Comparison of ENCODE assay signal across 9 mouse cellular contexts in the genomic region with DNA sequence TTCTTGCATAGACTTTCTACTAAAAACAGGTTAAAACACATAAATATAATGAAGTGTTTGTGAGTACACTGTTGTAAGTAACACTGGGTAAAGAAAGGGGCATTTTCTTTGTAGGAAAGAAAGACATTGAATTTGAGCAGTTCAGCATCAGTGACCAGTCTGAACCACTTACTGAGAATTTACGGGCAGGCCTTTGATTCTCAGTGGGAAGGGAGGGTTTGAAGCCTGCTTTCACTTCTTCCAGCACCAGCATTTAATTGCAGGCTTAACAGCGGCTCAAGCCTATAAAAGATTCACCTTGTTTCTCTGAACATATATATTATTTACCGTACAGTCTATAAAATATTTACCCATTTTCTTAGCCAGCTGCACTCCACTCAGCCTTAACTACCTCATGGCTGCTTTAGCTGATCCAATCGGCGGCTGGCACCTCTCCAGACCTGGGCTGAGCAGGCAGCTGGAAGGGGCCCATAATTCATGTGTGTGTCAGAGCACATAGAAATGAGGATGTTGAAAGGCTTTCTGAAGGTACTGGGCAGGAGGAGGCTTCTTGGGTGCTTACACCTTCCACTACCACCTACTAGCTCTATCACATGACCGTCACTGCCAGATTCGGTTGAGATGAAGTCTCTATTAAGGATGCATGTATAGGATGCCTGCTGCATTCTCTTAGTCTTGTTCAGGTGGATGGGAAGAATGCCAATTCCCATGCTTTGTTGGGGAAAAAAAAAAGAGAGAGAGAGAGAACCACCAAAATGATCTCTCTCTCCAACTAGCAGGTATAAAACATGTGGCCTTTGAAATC. TPM values are rescaled to one million over a fixed set of nuclear protein-coding genes. Genes with fewer than 3 reads are reported as not detected.
DNase-seq lines count a peak whose midpoint lies in the region; ATAC-seq lines count a peak whose summit lies in the region.
"Had no signal": no experiment of that assay in that cellular context is flagged by ENCODE, and none has a peak within 500 bp of the region (broad histone marks: within the 10 kb centered on the region; RNA-seq: fewer than 3 reads in every experiment).

No protein-coding gene starts in this region.

- no peak overlapping the region for H3K27ac ChIP-seq in hindbrain, embryonic 13.5 days
- H3K27ac ChIP-seq in hindbrain, embryonic 10.5 days: no peak overlapping the region
- no peak overlapping the region for H3K27ac ChIP-seq in intestine, embryonic 16.5 days (ENCODE audit: low read length)
- H3K27ac ChIP-seq in midbrain, embryonic 13.5 days: no peak overlapping the region

- peak; percentile 80 for ATAC-seq in hindbrain, embryonic 13.5 days (ENCODE audit: low FRiP score)
- peak; percentile 79 for ATAC-seq in intestine, embryonic 16.5 days
- ATAC-seq in midbrain, embryonic 13.5 days: peak; percentile 79

- H3K27me3 ChIP-seq in hindbrain, embryonic 13.5 days: no peaks in the 10 kb centered on the region
- H3K27me3 ChIP-seq in hindbrain, embryonic 10.5 days (ENCODE audit: insufficient read depth, poor library complexity, severe bottlenecking): no peaks in the 10 kb centered on the region
- H3K27me3 ChIP-seq in intestine, embryonic 16.5 days (replicated peaks; ENCODE audit: control insufficient read depth, insufficient read depth, low read length): no peaks in the 10 kb centered on the region
- H3K27me3 ChIP-seq in midbrain, embryonic 13.5 days: no peaks in the 10 kb centered on the region

- H3K4me3 ChIP-seq in hindbrain, embryonic 13.5 days: no peak overlapping the region
- H3K4me3 ChIP-seq in hindbrain, embryonic 10.5 days: no peak overlapping the region
- no peak overlapping the region for H3K4me3 ChIP-seq in intestine, embryonic 16.5 days (ENCODE audit: low read length)
- H3K4me3 ChIP-seq in midbrain, embryonic 13.5 days (replicated peaks): no peak overlapping the region

- WGBS in hindbrain, embryonic 13.5 days: 72% methylated on average over 7 of the region's 7 CpGs
- 88% methylated on average over 7 of the region's 7 CpGs for WGBS in hindbrain, embryonic 10.5 days
- WGBS in intestine, embryonic 16.5 days: 40% methylated on average over 7 of the region's 7 CpGs
- WGBS in midbrain, embryonic 13.5 days: 68% methylated on average over 7 of the region's 7 CpGs

- H3K9ac ChIP-seq in hindbrain, embryonic 13.5 days: no peak overlapping the region
- H3K9ac ChIP-seq in intestine, embryonic 16.5 days (ENCODE audit: low read depth, low read length): no peak overlapping the region
- no peak overlapping the region for H3K9ac ChIP-seq in midbrain, embryonic 13.5 days (replicated peaks)

- H3K36me3 ChIP-seq in hindbrain, embryonic 13.5 days: no peaks in the 10 kb centered on the region
- no peaks in the 10 kb centered on the region for H3K36me3 ChIP-seq in hindbrain, embryonic 10.5 days
- H3K36me3 ChIP-seq in intestine, embryonic 16.5 days (ENCODE audit: control insufficient read depth, insufficient read depth, low read length): no peaks in the 10 kb centered on the region
- no peaks in the 10 kb centered on the region for H3K36me3 ChIP-seq in midbrain, embryonic 13.5 days

- no peak for DNase-seq in hindbrain, embryonic 10.5 days (ENCODE audit: low spot score)
- peak; percentile 64 for DNase-seq in adrenal gland, postnatal 14 days
- DNase-seq in spleen, postnatal 4 days (ENCODE audit: low spot score in 2 of 2): no peak
- no peak for DNase-seq in thymus, postnatal 25 days
- no peak for DNase-seq in layer of hippocampus, adult 11-12 months (ENCODE audit: low spot score)
- DNase-seq: cerebellum, adult 8-10 months had no signal

- no peak overlapping the region for H3K4me2 ChIP-seq in hindbrain, embryonic 13.5 days
- no peak overlapping the region for H3K4me2 ChIP-seq in intestine, embryonic 16.5 days (ENCODE audit: low read depth, low read length)
- H3K4me2 ChIP-seq in midbrain, embryonic 13.5 days (replicated peaks): no peak overlapping the region

- peaks cover 6% of the 10 kb centered on the region; the same call in 1 of the 2 replicates for H3K4me1 ChIP-seq in hindbrain, embryonic 13.5 days (replicated peaks)
- H3K4me1 ChIP-seq in hindbrain, embryonic 10.5 days (replicated peaks): no peaks in the 10 kb centered on the region
- peaks cover 2% of the 10 kb centered on the region for H3K4me1 ChIP-seq in intestine, embryonic 16.5 days (ENCODE audit: control insufficient read depth, insufficient read depth, low read length)
- no peaks in the 10 kb centered on the region; the same call in 1 of the 2 replicates for H3K4me1 ChIP-seq in midbrain, embryonic 13.5 days (replicated peaks)

- no peaks in the 10 kb centered on the region for H3K9me3 ChIP-seq in hindbrain, embryonic 13.5 days
- no peaks in the 10 kb centered on the region for H3K9me3 ChIP-seq in hindbrain, embryonic 10.5 days
- no peaks in the 10 kb centered on the region for H3K9me3 ChIP-seq in intestine, embryonic 16.5 days (ENCODE audit: control insufficient read depth, low read length)
- H3K9me3 ChIP-seq in midbrain, embryonic 13.5 days: no peaks in the 10 kb centered on the region

RNA-seq across cellular contexts. Expression of a gene that starts 50.0 kb away (rescaled TPM):
- 9.1 TPM in 2 replicates for polyA plus RNA-seq in hindbrain, embryonic 13.5 days (2015; fragmentation: Nextera tagmentation; extraction: Ambion mirVana)
- 6.2 and 7.5 TPM in 2 replicates for polyA plus RNA-seq in hindbrain, embryonic 10.5 days (2016; fragmentation: Nextera tagmentation; extraction: Ambion mirVana)
- total RNA-seq in adrenal gland, postnatal 14 days (2021): 29.3 and 55.3 TPM in 2 replicates
- 22.8 and 29.3 TPM in 2 replicates for polyA plus RNA-seq in intestine, embryonic 16.5 days (2015; fragmentation: Nextera tagmentation; extraction: Ambion mirVana)
- 7.5 and 9.2 TPM in 2 replicates for polyA plus RNA-seq in midbrain, embryonic 13.5 days (2015; fragmentation: Nextera tagmentation; extraction: Ambion mirVana)
